Mouse (Mus musculus) right cerebral cortex, postnatal 14 days (tissue): Measurements from ENCODE around the gene Dact1.
A peak's percentile ranks its signal among the peaks of the same experiment; 100 is the strongest.

Experiments
- DNase-seq: peaks from one replicate; pipeline ENCODE4 v3.0.0; 2022

Dact1 gene

GRCm38 (mm10) chr12:71309581-71310067 is at the start of gene Dact1:
Gene Dact1, plus strand, starts transcription at chr12:71309884.
- peak; percentile 63 for DNase-seq

- DNase-seq, result no peak
Observed at GRCm38 (mm10) chr12:71264211-71264610, 45.5 kb upstream of the Dact1 start.

- DNase-seq, result no peak
Observed at GRCm38 (mm10) chr12:71269367-71269766, 40.3 kb upstream of the Dact1 start.

DNA sequence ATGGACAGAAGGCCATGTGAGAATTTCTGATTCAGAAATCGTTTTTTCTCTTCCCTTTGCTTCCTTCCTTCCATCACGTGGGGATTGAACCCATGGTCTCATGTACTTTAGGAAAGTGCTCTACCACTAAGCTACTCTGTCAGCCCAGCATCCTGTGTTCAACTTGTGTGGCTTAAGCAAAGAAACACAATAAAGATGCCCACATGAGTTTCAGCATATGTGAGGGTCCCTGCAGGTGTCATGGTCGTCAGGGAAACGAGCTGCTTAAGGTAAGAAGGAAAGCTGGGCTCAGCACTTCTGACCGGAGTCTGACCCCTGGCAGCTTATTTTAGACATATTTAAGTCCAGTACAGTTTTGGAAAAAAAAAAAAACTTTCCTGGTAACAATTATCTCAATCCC is 38.6 kb upstream of the Dact1 start:
- DNase-seq, result no peak

DNA sequence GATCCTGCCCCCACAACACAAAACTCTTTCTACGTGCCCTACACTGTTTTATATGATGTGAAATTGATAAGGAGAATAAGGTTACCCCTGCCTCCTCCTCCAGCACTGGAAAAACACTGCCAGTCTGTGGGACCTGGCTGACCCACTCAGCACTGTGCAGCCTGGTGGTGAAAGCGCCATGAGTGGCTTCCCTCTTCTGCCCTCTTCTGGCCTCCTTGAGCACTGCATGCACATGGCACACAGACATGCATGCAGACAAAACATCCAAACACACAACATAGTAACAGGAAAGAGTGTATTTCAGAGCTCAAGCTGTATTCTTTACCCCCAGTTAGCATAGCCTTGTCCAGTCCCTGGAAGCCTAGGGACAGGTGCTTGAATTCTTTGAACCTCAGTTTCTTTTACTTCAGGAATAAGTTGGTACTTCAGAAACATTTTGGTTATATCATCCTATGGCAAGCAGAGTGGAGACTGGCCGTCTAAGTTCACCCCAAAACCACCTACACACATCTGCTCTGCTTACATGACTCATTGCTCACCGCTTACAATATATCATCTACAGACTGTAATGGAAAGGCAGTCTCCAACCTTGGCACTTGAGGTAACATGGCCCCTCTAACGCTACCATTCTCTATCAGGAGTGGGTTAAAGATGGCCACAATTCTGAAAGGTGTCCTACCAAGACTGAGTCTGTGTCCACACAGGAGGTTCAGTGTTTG is 35.0 kb upstream of the Dact1 start:
- no peak for DNase-seq

- no peak for DNase-seq
Observed at GRCm38 (mm10) chr12:71275906-71276595, 33.6 kb upstream of the Dact1 start.

GRCm38 (mm10) chr12:71279521-71280262 is 30.0 kb upstream of the Dact1 start:
- peak; percentile 38 for DNase-seq

DNA sequence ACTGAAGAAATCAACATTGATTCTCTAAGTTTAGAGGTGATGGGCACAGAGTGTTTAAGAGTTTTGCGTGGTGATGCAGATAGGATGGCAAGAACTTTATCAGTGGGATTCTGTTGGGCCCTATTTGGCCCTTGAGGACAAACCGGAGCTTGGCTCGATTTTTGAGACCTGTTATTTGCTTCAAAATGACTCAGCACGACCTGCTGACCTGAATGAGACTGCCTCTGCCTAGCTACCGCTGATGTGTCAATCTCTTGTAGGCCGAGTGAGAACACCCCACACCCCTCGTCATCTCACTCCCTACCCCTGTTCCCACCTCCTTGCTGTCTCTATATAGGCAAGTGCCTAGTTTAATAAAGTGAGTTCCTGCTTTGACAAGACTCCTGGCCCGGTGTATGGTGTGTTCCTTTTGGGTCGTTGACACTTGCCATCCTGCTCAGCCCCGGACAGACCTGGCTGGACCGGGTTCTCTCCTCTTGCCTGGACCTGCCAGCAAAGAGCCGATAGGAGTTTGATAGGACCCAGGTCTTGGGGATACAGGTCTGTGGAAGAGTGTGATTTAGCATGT is 28.4 kb upstream of the Dact1 start:
- no peak for DNase-seq

- no peak for DNase-seq
Observed at GRCm38 (mm10) chr12:71285399-71285798, 24.3 kb upstream of the Dact1 start.

DNA sequence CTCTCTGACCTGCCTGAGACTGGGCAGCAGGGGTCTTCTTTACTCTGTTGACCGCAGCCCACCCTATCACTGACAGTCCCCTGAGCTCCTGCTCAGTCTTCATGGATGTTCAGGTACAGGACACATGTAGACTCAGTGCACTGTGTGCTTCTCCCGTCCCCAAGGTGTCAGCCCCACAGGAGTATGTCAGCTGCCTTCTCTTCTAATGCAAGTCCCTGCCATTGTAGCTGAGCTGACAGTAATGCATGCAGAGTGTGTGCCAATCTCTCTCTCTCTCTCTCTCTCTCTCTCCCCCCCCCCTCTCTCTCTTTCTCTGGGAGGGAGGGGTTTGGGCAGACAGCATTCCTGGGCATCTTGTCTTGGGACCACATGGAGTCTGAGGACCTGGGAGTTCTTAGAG is 19.2 kb upstream of the Dact1 start:
- DNase-seq, result no peak

GRCm38 (mm10) chr12:71293960-71294942 is 15.4 kb upstream of the Dact1 start:
- DNase-seq, result no peak

DNA sequence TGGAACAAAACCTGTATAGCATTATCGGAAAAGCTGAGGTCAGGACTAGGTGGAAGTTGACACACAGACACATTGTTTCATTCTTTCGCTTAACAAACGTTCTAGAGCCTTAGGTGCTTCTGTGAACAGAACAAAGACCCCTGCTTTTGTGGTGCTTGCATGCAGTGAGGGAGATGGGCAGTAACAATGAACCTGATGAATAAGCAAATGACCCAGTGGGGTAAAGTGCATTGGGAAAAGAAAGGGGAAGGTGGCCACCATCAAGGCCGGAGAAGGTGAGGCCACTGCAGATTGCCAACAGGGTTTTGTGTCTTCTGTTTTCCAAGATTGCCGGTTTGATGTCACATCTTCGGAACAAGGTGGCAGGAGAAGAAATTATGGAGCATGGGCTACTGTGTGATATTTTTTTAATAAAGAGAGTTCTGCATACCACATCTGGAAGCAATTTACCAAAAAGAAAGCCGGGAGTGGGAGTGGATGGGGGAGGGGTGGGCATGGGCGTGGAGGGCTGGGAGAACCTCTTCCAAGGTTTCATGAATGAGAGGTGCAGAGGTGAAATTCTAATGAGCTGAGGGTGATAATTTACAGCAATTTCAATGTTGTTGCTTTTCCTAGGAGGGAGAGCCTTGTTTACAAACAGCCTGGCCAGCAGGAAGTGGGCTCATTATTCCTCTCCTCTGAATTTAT is 12.7 kb upstream of the Dact1 start:
- DNase-seq, result no peak

DNA sequence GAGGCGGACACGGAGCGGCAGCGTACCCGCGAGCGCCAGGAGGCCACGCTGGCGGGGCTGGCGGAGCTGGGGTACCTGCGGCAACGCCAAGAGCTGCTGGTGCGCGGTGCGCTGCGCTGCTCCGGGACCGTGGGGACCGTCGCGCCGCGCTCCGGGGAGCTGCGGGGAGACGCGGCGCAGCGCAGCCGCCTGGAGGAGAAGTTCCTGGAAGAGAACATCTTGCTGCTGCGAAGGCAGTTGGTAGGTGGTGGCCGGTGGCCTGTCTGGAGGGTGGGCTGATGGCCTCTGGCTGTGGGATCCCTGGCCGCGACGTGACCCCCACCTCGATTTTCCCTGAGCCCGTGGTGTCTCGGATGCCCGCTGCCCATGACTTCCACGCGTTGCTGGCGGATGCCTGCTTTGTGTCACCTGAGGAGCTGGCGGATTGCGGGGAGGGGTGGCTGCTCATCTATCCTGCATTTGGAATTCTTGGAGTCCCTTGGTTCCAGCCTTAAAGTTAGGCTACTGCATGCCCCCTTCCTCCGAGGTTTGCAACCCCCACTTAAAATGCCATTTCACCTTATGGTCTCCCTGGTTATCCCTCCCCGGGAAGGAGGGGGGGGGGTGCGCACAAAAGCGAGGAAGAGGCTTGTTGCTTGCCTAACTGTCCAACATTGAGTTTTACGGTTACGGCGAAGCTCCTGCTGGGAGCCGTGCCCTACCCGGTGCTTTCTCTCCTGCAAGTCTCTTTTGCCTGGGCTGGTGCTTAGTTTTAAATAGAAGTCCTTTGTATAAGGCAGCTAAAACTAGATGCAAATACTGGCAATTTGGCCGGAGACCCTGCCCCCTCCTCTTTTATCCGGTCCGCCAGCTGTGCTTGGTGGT is 616 bp downstream of the Dact1 start:
- peak; percentile 44 for DNase-seq

GRCm38 (mm10) chr12:71311237-71311887 is 1.7 kb downstream of the Dact1 start:
- peak; percentile 40 for DNase-seq

- no peak for DNase-seq
Observed at GRCm38 (mm10) chr12:71318239-71318638, 8.6 kb downstream of the Dact1 start.

DNA sequence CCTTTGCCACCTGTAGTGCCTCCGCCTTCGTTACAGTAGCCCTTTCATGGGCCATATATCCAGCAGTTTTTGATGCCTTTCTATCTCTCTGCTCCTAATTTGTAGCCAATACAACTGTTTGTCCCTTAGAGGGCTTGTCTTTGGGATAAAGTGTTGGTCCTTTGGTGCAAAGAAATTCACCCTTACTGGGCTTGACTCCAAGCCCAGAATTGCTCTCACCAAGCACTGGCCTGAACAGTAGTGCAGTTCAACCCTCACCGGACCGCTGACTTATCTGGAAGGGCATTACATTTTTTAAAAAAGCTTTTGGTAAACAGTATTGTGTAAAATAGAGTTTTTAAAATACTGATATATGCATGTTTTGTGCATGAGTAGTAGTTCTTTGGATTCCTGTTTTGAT is 9.9 kb downstream of the Dact1 start:
- DNase-seq, result no peak

DNA sequence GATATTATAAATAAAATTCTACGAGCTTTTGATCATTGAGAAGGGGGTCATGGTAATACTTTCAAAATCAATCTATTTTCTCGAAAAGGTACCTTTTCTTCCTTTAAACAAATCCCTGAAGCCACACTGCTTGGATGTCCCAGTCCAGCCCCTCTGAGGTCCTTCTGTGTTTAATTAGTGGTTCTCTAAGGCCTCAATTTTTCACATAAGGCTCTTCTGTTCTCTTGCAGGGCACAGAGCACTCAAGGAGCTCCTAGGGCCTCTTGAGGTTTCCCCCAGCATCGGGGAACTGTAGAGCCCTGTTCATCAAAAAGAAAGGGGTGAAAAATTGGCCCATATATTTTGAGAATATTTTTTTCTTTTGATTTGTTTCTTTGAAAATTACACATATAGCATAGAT is 23.0 kb downstream of the Dact1 start:
- no peak for DNase-seq

- DNase-seq, result no peak
Observed at GRCm38 (mm10) chr12:71333561-71333960, 23.9 kb downstream of the Dact1 start.

- no peak for DNase-seq
Observed at GRCm38 (mm10) chr12:71337025-71337582, 27.4 kb downstream of the Dact1 start.
